Mouse (Mus musculus) right cerebral cortex, postnatal 10 days (tissue): Measurements from ENCODE around the gene Unc13b.
A peak's percentile ranks its signal among the peaks of the same experiment; 100 is the strongest.

Source experiments
- DNase-seq, 2 experiments: peaks; one replicate each; pipeline ENCODE4 v3.0.0; 2021; ENCODE audit warnings: low spot score in 2 of 2

Unc13b gene

GRCm38 (mm10) chr4:43058753-43059654, at the start of gene Unc13b:
Gene Unc13b (plus strand): TSS chr4:43058953.
- DNase-seq = peak; percentile 96

DNA sequence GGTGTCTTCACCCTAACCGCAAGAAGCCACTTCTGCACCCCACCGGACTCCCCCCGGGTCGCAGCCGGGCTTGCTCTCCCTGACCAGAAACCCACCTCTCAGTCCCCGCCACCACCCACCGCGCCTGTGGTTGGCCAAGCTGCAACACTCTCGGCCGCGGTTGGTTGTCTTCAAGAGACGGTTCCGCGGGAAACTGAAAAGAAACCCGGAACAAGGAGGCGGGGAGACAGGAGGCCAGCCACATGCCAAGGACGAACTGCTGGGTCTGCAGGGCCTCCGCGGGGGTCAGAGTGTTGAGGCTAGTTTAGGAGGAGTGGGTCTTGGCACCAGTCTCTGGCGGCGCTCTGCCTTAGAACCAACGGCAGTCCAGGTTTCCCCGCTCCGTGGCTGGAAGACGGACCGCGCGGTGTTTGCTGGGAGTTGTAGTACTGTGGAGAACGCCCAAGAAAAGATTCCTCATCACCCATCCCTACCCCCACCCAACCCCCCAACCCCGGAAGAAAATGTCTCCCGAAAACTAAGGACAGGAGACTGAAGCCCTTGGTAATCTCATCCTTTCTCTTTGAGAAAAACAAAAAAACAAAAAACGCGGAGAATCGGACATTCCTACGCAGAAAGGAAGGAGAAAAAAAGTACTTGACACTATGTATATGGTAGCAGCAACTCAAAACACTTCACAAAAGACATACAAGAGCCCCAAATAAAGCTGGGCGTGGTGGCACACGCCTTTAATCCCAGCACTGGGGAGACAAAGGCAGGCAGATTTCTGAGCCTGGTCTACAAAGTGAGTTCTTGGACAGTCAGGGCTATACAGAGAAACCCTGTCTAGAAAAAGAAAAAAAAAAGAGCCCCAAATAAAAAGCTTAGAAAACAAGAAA, 48.4 kb upstream of the Unc13b start, which contains the start of gene Fancg:
TSS of gene Fancg (minus strand) at position 346 of the 878 bp plus-strand sequence.
- peak; percentile 91 to 92 for DNase-seq

DNA sequence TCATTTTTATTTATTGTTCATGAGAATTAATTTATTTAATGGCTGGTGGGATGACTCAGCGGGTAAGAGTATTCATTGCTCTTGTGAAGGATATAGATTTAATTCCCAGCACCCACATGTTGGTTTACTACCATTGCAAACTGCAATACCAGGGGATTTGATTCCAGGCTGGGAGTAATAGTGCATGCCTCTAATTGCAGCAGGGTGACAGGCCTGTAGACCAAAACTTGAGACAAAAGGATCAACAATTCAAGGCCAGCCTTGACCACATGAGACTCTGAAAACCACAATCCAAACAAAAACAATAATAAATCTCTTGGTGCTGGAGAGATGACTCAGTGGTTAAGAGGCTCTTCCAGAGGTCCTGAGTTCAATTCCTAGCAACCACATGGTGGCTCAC, 46.7 kb upstream of the Unc13b start:
- DNase-seq = no peak

DNA sequence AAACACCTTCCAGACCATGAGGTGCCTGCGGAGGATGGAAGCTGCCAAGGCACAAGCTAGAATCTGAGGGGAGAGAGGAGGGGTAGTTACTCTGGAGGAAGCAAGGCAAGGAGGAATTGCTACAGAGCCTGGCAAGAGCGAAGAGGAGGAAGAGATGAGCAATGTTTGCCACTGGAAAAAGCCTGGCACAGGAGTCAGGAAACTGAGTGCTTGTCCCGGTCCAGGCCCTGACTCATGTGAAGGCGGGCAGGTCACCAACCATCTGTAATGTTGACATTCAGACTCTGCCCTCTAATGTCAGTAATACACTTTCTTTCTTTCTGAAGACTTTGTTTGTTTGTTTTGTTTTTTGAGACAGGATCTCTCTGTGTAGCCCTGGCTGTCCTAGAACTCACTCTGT, 40.6 kb upstream of the Unc13b start:
- DNase-seq = no peak

GRCm38 (mm10) chr4:43019176-43019575, 39.6 kb upstream of the Unc13b start:
- DNase-seq = no peak

GRCm38 (mm10) chr4:43019641-43020465, 38.9 kb upstream of the Unc13b start:
- no peak for DNase-seq

DNA sequence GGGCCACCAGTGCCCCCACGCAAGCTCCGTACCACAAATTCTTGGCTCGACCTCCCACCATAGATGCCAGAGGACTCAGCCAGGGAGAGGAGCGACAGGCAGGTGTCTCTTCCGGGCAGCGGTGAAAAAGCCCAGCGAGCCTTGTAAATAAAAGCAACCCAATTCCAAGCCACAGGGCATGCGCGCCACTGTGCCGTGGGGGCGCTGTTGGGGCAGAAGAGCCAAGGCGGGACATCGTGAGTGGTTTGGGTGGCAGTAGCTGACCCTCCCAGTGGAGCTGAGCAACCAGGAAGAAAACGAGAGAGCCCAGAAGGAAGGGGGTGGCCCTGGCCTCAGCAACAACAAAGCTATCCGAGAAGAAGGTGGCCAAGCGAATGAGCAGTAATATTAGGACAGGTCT, 37.9 kb upstream of the Unc13b start:
- no peak for DNase-seq

DNA sequence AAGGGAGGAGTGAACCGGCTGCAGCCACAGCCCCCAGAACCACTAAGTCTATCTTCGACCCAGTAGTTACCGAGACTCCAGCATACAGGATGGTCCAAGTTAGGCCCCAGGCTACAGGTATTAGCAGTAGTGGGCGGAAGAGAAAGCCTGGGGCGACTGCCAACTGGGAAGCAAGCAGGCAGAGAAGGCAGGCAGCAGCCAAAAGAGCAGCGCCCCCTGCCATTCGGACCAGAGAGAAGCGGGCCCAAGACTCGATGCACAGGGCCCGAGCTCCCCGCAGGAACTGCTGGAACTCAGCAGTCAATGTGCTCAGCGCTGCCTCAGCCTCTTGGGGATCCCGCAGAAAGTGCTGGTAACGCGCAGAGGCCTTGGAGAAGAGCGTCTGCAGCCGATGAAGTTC, 37.4 kb upstream of the Unc13b start:
- DNase-seq = no peak

DNA sequence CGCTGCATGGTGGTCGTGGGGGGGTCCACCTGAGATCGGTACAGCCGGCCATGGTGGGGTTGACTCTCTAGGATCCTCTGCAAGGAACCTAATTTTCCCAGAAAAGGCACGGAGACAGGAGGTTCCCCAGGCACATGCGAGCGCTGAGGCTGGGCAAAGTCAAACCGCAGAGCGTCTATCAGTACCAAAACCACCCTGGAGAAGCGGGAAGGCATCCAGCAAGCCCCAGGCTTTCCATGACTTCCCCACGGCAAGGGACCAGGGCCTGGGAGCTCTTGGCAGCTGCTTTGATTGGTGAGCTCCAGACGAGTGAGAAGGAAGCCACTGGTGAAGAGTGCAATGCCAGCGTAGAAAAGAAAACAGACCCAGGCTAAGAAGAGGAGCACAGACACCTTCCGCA, 34.1 kb upstream of the Unc13b start:
- no peak for DNase-seq

- DNase-seq = peak; percentile 95 to 97
Measured at GRCm38 (mm10) chr4:43025084-43025960, 33.4 kb upstream of the Unc13b start, which contains the start of gene Pigo. Gene Pigo (minus strand): TSS chr4:43025819.

DNA sequence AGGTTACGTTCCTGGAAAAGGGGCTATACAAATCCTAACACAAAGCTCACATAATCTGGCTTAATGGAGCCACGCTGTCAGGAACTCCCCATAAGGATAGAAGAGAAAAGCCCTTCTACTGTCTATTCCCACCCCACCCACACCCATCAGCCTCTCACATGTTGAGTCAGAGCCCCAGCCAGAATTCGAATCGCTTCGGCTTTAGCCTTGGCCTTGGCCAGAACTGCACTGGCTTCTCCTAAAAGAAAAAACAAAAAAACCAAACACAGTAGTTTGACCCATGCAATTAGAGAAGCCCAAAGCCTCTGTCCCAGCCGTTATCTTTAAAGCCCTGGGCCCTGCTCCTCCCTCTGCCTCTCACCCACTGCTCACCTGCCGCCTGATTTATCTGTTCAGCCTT, 29.6 kb upstream of the Unc13b start:
- no peak for DNase-seq

DNA sequence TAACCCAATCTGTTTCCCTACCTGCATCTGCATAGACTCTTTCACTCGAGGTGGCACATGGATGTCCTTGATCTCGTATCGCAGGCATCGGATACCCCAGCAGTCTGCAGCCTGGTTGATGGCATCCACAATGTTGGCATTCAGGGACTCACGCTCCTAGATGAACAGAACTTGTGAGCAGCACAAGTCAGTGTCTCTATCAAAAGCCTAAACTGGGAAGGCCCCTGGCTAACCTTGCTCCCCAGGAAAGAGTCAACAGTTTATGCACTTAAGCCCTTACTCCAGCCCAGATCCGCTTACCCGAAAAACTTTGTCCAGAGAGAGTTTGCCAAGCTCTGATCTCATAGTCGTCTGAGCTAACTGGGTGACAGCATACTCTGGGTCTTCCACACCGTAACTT, 29.0 kb upstream of the Unc13b start:
- DNase-seq = no peak

DNA sequence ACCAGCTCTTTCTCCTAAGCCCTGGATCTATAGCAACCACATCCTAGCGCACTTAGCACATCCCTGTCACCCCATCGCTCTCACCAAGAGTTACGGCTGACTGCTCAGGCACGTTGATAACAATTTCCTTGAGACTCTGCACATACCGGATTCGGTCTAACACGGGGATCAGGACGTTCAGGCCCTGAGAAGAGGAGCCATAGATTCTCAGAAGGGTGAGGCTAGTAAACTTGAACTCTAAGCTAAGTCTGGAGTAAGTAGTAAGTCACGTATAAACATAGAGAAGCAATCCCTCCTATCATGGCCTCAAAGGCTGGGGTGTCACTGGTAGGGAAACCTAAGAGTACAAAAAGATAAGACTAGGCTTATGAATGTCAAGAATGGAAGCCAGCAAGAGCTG, 28.4 kb upstream of the Unc13b start:
- no peak for DNase-seq

GRCm38 (mm10) chr4:43030780-43031230, 27.9 kb upstream of the Unc13b start:
- DNase-seq = no peak

DNA sequence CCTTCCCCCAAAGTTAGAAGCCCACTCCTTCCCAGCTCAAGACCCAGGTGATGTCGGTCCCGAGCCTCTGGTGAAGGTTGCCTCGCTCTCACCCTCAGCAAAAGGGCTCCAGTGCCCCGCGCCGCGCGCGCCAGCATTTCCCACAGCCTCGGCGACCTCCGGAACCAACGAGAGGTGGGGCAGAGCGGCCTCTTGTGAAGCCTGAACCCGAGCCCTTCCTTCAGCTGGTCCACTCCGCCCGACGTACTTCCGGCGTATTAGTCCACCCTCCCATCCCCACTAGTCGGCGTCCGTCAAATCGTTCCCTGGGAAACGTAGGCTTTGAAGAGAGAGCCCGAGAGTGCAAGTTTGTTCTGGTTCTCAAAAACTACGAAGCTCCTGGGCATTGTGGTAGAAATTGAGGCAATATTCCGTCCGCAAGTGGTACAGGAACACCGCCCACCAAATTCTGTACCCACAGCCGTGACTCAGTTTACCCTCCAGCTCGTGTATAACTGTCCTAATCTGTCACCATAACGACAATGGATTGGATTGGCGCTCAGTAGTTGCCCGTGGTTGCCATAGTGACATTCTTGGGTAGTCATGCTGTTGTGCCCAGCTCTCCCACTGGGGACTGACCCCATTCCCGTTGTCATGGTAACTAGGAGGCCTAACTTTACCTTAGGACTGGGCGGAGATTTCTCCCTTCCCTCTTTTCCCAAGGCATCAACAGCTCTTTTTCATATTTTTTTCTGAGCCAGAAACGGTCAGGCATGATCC, 27.3 kb upstream of the Unc13b start, which contains the start of gene Stoml2:
TSS of gene Stoml2 (minus strand) at position 474 of the 759 bp plus-strand sequence.
- DNase-seq = peak; percentile 96

DNA sequence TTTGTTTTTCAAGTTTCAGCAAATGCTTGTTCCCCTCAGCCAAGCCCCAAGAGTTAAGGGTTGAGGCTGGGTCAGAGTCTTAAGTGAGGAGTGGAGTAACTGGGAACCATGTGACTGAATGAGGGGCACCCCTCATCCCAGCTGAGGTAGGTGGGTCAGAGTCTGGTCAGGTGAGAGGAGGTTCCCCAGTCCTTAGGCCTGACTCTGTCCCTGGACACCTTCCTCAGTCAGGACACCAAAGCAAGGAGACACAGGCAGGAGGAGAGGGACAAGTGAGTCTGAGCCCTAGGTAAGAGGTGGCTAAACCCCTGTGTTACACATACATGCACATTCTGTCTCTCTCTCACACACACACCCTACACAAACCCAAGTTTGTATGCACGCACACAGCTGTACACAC, 26.3 kb upstream of the Unc13b start:
- DNase-seq = peak in 1 of 2 experiments; percentile 29

DNA sequence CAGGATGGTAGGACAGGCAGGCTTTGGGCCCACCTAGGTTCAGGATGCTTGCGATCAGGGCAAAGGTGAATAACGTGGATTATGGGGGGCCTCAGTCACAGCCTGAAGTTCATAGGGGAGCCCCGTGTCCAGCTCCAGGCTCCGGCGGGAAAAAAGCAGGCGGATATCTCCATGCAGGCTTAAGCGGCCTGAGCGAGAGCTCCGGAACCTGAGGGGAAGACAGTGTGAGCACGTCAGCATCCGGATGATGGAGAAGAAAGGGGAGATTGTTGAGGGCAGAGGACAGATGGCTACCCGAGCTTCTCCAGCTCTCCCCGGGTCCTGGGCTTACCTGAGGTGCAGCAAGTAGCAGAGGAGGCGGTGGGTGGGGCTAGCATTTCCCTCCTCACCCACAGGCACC, 25.3 kb upstream of the Unc13b start:
- DNase-seq = peak in 1 of 2 experiments; percentile 35

GRCm38 (mm10) chr4:43035851-43036250, 22.9 kb upstream of the Unc13b start:
- DNase-seq = peak in 1 of 2 experiments; percentile 27

DNA sequence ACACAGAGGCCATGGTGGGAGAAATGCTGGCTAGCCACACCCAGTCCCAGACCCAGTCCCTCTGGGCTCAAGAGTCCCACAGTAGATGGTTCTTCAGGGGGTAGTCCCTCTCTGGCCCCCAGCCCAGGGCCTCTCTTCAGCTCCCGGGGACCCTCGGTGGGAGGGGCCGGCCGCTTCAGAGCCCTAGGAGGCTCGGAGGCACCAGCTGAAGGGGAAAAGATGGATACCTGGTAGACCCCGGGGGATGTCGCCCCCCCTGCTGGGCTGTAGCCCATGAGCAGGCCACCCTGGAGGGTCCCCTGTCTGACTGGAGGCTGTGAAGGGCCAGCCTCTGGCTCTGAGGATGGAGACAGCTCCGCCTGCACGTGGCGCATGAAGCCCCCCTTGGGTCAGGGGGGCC, 22.4 kb upstream of the Unc13b start:
- no peak for DNase-seq
